Mouse (Mus musculus) ovary, postnatal 14 days (tissue): Measurements from ENCODE around the gene Sars2.
A peak's percentile ranks its signal among the peaks of the same experiment; 100 is the strongest.

Source experiments
- DNase-seq: peaks from one replicate; pipeline ENCODE4 v3.0.0; 2022; ENCODE audit warnings: low spot score

The Sars2 gene

DNA sequence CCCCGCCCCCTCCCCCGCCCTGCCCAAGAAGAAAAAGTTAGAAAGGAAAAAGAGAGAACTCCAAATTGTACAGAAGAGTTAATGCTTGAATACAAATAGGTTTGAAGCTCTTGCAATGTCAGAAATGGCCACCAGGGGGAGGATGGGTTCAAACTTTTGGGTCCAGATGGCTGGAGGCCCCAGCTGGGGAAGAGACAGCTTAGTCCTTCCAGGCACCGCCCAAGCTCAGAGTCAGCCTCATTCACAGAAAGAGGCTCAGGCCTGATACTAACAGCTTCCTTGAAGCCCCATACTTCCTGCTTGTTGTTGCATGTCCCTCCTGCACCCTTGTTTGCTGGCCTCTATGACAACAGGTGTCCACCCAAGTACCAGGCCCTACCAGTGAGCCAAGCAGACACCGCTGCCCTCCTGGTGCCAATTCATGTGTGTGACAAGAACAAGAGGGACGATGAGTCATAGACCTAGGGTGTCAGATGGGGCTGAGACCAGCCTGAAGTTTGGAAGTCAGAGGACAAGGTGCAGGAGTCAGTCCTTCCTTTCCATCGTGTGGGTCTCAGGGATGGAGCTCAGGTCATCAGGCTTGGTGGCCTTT, 38.4 kb downstream of the Sars2 start:
- peak; percentile 87 for DNase-seq

GRCm38 (mm10) chr7:28780857-28781256, 39.1 kb downstream of the Sars2 start:
- no peak for DNase-seq

DNA sequence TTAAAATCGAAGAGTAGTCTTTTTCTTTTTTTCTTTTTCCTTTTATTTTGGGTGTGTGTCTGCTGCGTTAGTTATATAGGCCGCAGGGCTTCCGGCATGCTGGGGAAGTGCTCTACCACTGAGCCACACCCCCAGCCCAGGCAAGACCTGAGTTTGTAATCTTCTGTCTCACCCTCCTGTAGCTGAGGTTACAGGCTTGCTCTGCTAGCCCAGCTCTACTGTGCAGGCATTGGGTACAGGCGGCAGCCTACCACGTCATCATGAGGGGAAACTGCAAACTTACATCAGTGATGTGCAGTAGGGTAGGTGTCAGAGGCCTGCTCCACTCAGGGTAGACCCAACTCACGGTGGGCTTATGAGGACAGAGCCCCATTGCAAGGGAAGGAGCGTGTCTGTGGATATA, 39.5 kb downstream of the Sars2 start:
- DNase-seq = no peak

- DNase-seq = no peak
These were observed 43.4 kb downstream of the Sars2 start for GRCm38 (mm10) chr7:28785161-28785560.

- DNase-seq = no peak
These were observed 46.1 kb downstream of the Sars2 start for GRCm38 (mm10) chr7:28787884-28788283.

DNA sequence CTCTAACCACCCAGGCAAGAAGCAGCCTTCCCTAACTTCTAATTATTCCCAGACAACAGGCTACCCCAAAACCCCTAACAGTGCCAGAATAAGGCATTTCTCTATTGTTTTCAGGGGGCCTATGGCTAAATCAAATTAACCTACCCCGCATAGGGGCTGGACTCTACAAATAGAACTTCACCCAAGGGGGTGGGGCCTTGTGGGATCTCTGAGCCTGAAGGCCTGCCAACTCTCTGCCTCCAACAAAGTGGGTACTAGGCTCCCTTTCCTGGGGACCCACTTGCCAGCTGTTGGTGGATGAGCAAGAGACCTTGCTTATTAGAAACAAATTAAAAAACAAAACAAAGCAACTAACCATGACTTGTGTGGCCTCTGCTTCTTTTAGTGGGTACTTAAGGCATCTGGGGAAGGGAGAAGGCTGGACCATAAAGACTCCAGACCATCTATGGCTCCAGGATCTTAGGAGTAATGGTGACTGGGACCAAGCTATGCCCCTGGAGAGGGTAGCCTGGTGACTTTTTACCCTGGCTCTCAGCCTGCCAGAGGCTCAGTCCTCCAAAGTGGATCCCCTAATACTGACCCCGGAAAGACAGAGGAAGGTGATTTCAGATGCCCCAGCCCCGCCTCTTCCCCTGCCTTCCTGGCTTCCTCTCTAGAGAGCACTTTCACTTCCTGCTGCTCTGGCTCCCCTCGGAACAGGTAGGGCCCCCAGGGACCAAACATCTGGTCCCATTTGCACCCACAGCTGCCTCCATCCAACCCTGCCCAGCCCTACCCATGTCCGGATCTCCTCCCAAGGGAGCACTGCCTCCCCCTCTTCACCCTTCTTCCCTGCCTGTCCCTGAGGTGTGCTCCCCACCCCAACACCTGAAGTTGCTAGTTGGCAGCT, 46.8 kb downstream of the Sars2 start, which contains the start of gene Rinl:
TSS of gene Rinl (plus strand) at position 663 of the 889 bp plus-strand sequence.
- DNase-seq = no peak

- no peak for DNase-seq
These were observed 47.4 kb downstream of the Sars2 start for GRCm38 (mm10) chr7:28789235-28789634.

DNA sequence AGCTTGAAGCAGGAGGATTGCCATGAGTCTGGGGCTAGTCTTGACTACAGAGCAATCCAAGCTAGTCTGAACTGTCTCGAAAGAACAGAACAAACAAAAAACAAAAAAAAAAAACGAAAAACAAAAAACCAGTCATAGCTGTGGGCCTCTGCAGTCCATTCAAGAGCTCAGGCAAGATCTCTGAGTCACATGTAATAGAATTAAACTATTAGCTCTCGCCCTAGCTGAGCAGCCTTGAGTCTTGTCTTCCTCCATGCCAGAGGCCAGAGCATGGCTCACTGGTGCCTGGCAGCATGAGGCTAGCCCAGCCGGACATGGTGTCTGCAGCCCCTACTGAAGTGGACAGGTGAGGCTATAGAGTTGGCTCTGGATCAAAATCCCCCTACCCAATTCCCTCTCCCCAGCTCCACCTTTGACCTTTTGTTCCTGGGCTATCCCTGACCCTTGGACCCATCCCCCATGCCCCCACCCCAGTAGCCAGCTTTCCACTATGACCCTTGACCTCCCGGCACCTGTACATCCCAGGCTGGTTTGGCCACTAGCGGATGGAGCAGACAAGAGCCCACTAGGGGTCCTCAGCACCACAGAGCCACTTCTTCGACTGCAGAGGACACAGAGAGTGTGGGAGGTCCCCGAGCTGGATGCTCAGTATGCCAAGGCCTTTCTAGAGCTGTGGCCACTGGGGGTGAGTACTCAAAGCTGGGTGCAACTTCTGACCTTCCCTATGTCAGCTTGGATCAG, 48.4 kb downstream of the Sars2 start:
- DNase-seq = no peak

- DNase-seq = no peak
These were observed 49.9 kb downstream of the Sars2 start for GRCm38 (mm10) chr7:28791706-28792105.

DNA sequence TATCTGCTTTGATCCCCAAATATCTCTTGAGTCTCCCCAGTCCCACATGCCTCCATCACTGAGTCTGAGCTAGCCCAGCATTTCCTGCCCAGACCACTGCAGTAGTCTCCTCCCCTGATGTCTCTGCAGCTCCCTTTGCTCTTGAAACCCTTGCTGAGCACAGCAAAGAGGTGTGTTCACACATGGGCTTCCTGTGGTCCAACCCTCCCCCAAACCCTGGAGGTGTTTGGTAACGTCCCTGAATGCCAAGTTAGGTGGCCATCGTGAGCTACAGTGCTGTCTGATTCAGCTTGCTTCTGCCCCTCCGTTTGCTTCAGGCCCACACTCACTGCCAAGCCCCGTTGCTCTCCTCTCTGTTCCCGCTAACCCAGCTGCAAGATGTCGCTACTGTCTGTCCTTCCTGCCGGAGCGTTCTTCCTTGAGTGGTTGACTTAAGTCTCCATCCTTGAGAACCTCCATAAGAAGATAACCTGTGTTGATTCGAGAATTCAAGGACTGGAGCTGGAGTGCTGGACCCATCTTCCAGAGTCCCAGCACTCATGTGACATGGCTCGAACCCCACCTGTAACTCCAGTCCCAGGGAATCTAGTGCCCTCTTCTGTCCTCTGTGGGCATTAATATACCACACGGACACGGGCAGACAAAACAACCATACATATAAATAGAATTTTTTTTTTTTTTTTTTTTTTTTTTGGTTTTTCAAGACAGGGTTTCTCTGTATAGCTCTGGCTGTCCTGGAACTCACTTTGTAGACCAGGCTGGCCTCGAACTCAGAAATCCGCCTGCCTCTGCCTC, 50.8 kb downstream of the Sars2 start:
- DNase-seq = no peak

- DNase-seq = no peak
These were observed 52.0 kb downstream of the Sars2 start for GRCm38 (mm10) chr7:28793834-28794233.

GRCm38 (mm10) chr7:28794496-28794895, 52.7 kb downstream of the Sars2 start:
- no peak for DNase-seq

- DNase-seq = no peak
These were observed 54.0 kb downstream of the Sars2 start for GRCm38 (mm10) chr7:28795832-28796231.

DNA sequence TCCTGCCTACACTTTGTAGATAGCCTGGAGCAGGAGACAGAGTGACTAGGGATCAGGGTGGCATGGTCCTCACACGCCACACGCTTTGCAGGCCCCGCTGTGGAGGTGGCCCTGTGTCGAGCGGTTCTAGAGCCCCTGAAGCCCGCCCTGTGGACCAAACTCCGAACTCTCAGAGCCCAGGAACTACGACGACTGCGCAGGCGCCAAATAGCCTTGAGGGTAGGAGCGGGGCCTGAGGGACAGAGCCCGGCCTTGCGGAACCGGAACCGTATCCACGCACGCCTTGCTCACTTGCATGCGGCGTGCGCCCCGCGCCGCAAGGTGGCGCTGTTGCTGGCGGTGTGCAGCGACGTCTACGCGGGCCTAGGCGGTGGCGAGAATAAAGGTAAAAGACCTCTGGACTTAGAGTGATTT, 54.8 kb downstream of the Sars2 start:
- peak; percentile 77 for DNase-seq

DNA sequence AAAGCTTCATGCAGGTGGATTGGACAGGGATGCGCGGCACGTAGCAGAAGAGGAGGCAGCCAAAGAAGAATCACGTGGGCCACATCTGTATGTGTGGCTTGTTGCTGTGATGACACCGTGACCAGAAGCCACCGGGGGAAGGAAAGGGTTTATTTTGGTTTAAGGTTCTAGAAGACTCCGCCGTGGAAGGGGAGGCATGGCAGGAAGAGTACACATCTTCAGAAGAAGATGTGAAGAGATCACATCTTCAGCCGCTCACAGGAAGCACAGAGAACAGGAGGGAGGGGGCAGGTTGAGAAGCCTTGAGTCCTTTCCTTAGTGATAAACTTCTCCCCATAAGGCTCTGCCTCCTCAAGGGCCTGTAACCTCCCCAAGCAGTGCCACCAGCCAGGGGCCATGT, 58.2 kb downstream of the Sars2 start:
- DNase-seq = no peak

DNA sequence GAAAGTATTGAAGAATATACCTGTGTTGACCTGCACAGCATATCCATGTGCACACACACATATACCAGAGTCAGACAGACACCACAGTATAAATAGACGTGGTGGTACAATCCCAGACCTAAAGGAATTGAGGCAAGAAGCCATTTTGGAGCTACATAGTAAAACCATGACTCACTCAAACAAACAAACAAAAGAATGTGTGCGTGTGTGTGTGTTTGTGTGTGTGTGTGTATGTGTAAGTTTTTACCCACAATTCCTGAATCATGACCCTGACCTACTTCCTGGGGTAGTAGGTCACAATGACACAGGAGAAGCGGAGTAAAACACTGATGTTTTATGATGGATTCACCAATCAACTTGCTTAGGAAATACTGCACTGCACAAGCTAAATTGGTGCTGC, 59.7 kb downstream of the Sars2 start:
- DNase-seq = no peak

DNA sequence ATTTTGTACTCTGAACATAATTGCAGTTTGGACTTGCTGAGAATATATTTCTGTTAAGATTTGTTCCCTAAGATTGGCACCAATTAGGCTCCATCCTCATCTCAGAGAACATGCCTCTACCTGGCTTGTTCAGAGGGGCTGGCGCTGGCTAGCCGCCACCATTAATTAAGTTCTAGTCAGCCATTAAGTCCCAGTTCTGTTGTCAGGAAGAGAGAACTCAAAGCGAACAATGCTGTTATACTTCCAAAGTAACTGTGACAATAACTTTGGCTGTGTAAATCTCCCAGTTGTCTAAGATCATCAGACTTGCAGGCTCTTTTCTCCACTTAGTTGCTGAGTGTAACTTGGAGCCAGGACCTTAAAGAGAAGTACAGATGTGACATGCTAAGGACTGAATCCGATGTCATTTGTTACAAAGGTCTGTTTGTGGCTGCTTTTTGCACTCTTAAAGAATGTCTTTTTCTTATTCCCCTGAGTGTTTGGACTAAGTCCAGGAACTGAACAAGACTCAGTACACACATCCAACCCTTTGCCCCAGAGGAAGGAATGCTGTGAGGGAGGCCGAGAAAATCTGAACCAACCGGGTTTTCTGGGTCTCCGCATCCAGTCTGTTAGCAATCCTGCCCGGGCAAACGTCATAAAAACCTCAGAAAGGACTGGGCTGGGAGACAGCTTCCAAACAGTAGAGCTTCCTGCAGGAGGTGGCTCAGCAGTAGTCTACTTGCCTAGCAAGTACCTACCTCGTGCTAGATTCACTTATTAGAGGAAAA, 60.3 kb downstream of the Sars2 start:
- DNase-seq = peak; percentile 44

DNA sequence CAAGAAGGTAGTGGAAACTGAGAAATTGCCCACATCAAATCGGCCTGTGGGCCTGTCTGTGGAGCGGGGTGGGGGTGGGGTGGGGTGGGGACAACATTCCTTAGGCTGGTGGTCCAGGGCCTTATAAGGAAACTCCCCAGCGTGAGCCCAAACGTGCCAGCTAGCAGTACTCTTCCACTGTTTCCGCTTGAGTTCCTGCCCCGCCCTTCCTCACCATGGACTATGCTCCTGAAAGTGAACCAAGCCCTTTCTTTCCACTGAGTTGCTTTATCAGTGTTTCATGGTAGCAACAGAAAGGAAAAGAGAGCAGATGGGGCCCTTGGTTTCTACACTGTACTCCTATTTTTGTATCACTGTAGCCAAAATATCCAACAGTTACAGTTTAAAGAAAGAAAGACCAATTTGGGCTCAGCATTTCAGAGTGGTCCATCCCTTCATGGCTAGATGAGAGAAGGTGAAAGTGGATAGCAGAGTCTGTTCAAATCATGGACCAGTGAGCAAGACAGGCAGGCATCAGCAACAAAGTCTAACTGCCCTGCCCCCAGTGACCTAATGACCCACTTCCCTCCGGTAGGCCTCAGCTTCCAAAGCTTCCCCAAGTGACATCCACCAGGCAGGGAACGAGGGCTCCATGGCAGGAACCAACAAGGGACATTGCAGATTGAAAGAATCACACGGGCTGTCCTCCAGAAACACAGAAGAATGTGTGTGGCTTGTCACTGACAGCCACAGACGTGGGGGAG, 61.2 kb downstream of the Sars2 start:
- no peak for DNase-seq
